Mouse (Mus musculus): ENCODE data around the gene Plekhh3.

Plekhh3 gene

DNA sequence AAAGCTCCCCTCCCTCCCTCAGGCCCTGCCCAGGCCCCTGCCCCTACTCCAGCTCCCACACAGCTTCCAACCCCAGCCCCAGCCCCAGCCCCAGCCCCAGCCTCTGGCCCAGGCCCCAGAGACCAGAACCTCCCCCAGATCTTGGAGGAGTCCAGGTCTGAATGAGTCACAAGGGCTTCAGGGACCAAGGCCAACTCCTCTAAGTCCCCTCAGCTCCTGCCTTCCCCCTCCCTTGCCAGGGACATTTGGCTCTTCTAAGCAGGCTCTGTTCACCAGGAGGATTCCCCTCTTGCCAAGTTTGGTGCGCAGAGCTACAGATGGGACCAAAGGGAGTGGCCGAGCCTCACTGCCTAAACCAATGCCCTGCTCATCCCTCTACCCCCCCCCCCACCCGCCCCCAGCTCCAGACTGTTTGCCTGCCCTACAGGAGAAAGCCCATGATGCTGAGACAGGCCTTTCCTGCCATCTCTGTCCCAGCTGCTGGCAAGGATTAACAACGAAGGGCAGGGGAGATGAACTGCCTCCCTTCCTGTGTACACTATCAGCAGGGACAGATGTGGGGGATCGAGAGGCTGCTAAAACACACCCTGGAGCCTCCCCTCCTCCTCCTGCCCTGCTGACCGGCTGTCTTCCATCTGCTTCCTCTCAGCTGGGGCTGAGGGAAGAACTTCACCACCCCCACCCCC lies 18.5 kb upstream of the Plekhh3 start:
- in situ Hi-C loops (cut with MboI; ENCODE audit: unreplicated experiment in 2 of 2) = loop anchor here (25.0 kb wide), 1 partner anchor 827 kb away; the partner anchor contains the start of gene Hap1 (in 2 of the 2)

DNA sequence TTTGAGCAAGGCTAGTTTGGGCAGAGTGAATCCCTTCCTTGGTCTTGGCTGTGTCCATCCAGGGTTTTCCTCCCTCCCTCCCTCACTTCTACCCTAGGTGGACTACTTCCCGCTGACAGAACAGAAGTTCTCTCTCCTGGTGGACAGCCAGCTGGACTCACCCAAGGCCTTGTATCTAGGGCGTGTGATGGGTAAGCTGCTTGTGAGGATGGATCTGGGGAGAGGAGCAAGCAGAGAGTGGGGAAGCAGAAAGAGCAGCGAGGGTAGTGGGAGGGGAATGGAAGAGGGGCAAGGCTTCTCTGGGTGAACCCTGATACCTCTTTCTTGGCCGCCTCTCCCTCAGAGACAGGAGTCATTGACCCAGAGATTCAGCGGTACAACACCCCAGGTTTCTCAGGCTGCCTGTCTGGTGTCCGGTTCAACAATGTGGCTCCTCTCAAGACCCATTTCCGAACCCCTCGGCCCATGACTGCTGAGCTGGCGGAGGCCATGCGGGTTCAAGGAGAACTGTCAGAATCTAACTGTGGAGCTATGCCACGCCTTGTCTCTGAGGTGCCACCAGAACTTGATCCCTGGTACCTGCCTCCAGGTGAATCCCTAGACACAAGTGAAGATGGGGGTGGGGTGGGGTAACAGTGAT lies 17.1 kb upstream of the Plekhh3 start:
- in situ Hi-C loops (cut with MboI; ENCODE audit: unreplicated experiment in 2 of 2) = loop anchor here (25.0 kb wide), 1 partner anchor 826 kb away; the partner anchor contains the start of gene Hap1 (in 2 of the 2)

DNA sequence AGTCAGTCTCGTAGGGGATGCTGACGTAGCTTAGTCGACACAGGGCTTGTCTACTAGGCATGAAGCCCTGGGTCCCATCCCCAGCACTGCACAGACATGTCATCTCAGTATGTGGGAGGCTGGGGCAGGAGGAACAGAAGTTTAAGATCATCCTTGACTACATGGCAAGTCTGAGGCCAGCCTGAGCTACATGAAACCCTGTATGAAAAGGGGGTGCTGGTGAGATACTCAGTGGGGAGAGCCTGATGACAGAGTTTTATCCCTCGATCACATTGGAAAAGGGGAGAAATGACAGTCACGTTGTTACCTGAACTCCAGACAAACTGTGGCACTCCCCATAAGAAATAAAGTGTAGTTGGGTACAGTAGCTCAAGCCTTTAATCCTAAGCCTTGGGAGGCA lies 16.4 kb upstream of the Plekhh3 start:
- in situ Hi-C loops (cut with MboI; ENCODE audit: unreplicated experiment in 2 of 2) = loop anchor here (25.0 kb wide), 1 partner anchor 825 kb away; the partner anchor contains the start of gene Hap1 (in 2 of the 2)

DNA sequence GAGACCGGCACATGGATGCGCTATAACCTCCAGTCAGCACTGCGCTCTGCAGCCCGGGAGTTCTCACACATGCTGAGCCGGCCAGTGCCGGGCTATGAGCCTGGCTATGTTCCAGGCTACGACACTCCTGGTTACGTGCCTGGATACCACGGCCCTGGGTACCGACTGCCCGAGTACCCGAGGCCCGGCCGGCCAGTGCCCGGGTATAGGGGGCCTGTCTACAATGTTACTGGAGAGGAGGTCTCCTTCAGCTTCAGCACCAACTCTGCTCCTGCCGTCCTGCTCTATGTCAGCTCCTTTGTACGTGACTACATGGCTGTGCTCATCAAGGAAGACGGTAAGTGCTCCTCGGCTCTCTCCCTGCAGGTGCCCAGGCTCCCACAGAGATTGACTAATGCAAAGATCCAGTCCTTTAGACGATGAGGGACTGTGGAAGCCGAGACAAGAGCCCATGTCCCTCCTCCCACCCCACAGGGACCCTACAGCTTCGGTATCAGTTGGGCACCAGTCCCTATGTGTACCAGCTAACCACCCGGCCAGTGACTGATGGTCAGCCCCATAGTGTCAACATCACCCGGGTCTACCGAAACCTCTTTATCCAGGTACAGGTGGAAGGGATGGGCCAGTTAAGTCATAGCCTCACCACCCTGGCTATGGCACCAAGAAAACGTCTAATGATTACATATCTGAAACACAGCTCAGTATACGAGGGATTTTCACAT lies 15.5 kb upstream of the Plekhh3 start:
- in situ Hi-C loops (cut with MboI; ENCODE audit: unreplicated experiment in 2 of 2) = loop anchor here (25.0 kb wide), 1 partner anchor 824 kb away; the partner anchor contains the start of gene Hap1 (in 2 of the 2)

DNA sequence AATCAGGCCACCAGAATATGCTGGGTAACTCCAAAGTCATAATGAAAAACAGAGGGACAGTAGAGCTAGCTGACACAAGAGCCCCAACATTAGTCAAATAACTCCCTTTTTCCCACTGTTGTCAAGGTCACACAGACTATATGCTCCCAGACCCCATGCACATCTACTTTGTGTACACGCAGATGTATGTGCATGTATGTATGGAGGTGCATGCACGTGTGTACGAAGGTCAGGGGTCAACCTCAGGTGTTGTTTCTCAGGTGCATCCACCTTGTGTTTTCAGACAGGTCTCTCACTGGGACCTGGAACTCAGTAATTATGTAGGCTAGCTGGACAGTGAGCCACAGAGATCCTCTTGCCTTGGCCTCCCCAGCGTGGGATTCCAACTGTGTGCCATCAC lies 14.3 kb upstream of the Plekhh3 start:
- in situ Hi-C loops (cut with MboI; ENCODE audit: unreplicated experiment in 2 of 2) = loop anchor here (25.0 kb wide), 1 partner anchor 823 kb away; the partner anchor contains the start of gene Hap1 (in 2 of the 2)

DNA sequence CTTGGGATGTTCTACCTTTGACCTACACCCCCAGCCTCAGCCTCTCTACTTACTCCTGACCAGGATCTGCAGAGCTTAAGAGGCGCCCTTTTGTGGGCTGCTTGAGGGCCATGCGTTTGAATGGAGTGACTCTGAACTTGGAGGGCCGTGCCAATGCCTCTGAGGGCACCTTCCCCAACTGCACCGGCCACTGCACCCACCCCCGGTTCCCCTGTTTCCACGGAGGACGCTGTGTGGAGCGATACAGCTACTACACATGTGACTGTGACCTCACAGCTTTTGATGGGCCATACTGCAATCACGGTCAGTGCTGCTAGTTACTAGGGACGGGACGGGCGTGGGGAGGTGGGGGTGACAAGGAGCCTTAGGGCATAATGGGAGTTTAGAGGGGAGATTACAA lies 13.8 kb upstream of the Plekhh3 start:
- in situ Hi-C loops (cut with MboI; ENCODE audit: unreplicated experiment in 2 of 2) = loop anchor here (5.0 to 25.0 kb wide), 3 partner anchors 103 to 823 kb away; partner anchors contain the start of genes Hap1 (in 2 of the 2) and Coasy (in 1 of the 2)

DNA sequence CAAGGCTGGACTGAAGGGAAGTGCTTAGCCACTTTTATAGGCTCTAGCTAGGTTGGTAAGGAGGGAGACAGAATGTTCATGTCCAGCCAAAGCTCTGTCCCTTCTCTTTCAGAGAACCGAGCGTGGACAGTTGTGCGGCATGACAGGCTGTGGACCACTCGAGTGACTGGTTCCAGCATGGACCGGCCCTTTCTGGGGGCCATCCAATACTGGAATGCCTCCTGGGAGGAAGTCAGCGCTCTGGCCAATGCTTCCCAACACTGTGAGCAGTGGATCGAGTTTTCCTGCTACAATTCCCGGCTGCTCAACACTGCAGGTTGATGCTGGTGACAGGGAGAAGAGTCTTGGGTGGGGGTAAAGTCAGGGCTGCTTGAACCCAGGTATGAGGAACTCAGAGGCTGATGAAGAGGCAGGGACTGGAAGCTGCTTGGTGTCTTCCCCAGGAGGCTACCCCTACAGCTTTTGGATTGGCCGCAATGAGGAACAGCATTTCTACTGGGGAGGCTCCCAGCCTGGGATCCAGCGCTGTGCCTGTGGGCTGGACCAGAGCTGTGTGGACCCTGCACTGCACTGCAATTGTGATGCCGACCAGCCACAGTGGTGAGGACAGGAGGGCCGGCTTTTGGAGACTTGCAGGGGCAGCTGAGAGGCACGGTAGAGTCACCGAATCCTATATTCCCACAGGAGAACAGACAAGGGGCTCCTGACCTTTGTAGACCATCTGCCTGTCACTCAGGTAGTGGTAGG lies 11.8 kb upstream of the Plekhh3 start:
- in situ Hi-C loops (cut with MboI; ENCODE audit: unreplicated experiment in 2 of 2) = loop anchor here (5.0 to 25.0 kb wide), 3 partner anchors 101 to 821 kb away; partner anchors contain the start of genes Hap1 (in 2 of the 2) and Coasy (in 1 of the 2)

DNA sequence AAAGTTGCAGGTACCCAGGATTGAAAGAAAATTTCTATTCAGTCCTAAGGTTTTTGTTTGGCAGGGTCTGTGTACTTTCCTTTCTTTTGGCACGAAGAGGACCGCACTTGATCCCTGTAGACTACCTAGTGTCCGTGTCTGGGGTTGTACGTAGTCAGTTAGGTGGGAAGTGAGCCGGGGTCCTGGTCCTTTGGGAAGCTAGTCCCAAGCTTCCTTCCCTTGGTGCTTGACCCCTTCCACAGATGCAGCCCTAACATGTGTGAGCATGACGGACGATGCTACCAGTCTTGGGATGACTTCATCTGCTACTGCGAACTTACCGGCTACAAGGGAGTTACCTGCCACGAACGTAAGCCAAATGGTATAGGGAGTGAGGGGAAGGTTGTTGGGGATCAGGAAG lies 10.8 kb upstream of the Plekhh3 start:
- in situ Hi-C loops (cut with MboI; ENCODE audit: unreplicated experiment in 2 of 2) = loop anchor here (5.0 to 25.0 kb wide), 3 partner anchors 100 to 820 kb away; partner anchors contain the start of genes Hap1 (in 2 of the 2) and Coasy (in 1 of the 2)

DNA sequence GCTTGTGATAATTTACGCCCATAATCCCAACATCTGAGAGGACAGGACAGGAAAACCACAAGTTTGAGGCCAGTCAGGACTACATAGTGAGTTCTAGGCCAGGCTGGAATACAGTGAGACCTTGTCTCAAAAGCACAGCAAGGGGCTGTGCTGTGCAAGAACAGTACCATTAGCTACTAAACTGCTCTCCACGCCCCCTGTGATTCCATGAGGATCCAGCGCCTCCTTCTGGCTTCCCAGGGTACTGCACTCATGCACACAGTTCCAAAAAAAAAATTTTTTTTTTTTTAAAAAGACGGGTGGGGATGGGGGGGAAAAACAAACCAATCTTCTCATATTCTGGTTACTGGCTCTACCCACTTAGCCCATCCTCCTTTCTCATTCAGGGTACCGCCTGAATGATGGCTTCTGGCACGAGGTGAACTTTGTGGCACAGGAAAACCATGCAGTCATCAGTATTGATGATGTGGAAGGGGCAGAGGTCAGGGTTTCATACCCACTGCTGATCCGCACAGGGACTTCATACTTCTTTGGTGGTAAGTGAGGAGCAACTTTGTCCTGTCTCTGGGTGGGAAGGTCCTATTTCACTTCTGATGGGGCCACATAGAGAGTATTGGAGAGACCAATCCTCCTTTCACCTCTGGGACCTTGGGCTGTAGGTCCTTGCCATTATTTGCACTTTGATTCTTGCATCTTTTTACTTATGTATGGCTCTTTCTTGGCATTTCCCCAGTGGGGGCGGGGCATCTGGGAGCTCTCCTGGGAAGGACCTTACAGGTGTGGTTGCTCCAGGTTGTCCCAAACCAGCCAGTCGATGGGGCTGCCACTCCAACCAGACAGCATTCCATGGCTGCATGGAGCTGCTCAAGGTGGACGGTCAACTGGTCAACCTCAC lies 9.9 kb upstream of the Plekhh3 start:
- in situ Hi-C loops (cut with MboI; ENCODE audit: unreplicated experiment in 2 of 2) = loop anchor here (5.0 to 25.0 kb wide), 3 partner anchors 99 to 819 kb away; partner anchors contain the start of genes Hap1 (in 2 of the 2) and Coasy (in 1 of the 2)

DNA sequence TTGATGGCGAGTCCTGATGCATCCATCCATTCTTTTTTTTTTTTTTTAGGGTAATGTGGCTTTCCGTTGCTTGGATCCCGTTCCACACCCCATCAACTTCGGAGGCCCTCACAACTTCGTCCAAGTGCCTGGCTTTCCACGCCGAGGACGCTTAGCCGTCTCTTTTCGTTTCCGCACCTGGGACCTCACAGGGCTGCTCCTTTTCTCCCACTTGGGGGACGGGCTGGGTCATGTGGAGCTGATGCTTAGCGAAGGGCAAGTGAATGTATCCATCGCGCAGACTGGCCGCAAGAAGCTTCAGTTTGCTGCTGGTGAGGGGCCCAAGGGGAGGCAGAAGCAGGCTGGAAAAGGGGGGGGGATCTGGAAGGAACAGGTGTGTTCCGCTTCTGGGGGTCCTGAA lies 9.1 kb upstream of the Plekhh3 start:
- in situ Hi-C loops (cut with MboI; ENCODE audit: unreplicated experiment in 2 of 2) = loop anchor here (5.0 to 25.0 kb wide), 3 partner anchors 98 to 818 kb away; partner anchors contain the start of genes Hap1 (in 2 of the 2) and Coasy (in 1 of the 2)

DNA sequence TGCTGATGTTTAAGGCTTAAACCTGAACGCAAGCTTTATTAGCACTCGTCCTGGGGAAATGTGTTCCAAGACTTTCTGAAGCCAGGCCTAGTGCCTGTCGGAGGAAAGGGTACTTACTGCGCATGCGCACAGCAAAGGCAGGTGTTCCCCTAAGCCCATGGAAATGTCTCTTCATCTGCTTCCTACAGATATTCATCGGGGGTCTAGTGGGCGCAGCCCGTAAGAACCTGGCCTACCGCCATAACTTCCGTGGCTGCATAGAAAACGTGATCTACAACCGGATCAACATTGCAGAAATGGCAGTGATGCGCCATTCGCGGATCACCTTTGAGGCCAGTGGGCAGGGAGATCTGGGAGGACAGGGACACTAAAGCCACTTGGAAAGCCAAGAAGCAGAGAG lies 8.2 kb upstream of the Plekhh3 start:
- in situ Hi-C loops (cut with MboI; ENCODE audit: unreplicated experiment in 2 of 2) = loop anchor here (25.0 kb wide), 1 partner anchor 817 kb away; the partner anchor contains the start of gene Hap1 (in 2 of the 2)

DNA sequence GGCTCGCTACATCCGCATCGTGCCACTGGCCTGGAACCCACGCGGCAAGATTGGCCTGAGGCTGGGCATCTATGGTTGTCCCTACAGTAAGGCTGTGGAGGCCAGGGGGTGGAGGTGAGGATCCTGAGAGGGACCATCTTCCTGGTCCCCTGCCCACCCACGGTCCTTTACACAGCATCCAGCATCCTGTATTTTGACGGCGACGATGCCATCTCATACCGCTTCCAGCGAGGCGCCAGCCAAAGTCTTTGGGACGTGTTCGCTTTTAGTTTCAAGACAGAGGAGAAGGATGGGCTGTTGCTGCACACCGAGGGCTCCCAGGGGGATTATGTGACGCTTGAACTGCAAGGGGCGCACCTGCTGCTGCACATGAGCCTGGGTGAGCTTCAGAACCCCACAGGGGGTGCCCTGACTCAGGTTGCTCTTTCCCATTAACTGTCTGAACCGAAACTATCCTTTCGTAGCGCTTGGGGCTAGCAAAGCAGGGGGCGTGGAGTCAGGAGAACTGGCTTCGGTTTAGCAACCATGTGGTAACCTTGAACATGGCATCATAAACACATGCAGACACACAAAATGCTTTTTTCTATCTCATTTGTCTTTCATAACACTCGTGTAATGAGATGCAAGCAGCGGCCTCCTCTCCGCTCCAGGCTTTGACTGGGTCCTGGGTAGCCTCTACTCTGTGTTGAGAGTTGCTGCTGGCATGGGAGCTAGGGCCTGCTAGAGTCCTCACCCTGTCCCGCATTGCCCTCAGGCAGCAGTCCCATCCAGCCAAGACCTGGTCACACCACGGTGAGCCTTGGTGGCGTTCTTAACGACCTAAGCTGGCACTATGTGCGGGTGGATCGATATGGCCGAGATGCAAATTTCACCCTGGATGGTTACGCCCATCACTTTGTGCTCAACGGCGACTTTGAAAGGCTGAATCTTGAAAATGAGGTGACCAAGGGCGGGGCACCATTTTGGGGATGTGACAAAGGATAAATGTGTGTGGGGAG lies 7.2 kb upstream of the Plekhh3 start:
- in situ Hi-C loops (cut with MboI; ENCODE audit: unreplicated experiment in 2 of 2) = loop anchor here (25.0 kb wide), 1 partner anchor 816 kb away; the partner anchor contains the start of gene Hap1 (in 2 of the 2)

DNA sequence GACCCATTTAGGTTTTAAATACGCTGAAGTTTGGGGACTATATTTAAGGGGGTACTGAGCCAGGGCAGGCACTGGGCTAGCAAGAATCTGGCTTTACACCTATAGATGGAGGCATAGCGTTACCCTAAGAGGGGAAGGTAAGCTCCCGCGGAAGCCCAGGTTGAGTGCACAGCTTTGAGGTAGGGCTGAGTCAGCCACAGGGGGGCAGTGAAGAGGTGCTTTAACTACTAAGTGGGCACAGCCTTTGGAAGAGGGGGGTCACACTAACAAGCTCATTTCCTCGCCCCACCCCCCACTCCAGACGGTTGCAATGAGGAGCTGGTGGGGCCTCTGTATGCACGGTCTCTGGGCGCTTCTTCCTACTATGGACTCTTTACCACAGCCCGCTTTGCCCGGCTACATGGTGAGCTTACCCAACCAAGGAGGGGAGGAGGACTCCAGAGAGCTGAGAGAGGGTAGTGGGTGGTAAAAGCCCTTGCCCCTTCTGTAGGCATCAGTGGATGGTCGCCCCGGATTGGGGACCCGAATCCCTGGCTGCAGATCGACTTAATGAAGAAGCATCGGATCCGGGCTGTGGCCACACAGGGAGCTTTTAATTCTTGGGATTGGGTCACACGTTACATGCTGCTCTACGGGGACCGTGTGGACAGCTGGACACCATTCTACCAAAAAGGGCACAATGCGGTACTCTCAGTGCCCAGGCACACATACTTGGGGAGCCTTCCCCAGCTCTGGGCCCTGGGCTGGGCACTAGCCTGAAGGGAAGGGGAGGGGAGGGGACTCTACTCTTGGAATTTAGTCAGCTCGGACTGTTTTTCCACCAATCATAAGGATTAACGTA lies 6.0 kb upstream of the Plekhh3 start:
- in situ Hi-C loops (cut with MboI; ENCODE audit: unreplicated experiment in 2 of 2) = loop anchor here (25.0 kb wide), 1 partner anchor 815 kb away; the partner anchor contains the start of gene Hap1 (in 2 of the 2)

DNA sequence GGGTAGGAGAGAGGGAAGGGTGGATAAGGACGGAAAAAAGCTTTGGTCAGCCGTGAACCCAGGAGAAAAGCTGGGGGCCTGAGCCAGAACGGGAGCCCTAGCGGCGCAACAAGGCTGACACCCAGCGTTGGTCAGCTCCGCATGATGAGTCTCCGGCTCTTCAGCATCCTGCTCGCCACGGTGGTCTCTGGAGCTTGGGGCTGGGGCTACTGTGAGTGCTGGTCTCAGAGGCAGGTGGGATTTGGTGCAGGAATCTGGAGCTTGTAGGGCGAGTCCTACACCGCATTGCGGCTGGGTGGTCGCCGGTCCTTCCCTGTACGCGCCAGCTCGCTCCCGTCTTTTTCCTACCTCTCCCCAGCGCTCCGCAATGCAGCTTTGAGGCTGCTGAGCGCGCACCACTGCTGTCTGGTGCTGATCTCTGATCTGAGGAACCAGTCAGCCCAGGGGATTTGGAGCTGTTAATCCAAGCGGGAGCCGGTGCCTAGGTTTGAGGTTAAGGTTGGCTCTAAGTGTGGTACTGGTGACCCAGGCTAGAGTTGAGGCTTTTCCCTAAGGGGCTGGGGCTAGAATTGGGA lies 5.1 kb upstream of the Plekhh3 start:
- in situ Hi-C loops (cut with MboI; ENCODE audit: unreplicated experiment in 2 of 2) = loop anchor here (25.0 kb wide), 1 partner anchor 814 kb away; the partner anchor contains the start of gene Hap1 (in 2 of the 2)

DNA sequence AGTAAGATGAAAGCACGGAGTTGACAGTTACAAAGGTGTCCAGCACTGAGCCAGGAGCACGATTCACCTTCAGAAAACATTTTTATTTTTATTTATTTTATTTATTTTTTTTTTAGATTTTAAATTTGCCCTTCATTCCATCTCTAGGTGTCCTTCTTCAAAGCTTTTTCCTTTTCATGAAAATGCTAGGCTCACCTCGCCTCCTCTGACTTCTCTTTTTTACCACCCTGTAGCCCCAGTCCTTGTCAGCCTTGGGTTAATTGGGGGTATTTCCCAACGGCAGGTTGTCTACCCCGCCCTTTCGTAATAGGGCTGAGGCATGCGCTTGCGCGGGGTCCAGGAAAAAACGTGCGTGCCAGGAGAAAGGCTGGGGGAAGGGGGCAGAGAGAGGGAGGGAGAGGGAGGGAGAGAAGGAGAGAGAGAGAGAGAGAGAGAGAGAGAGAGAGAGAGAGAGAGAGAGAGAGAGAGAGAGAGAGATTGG lies 4.5 kb upstream of the Plekhh3 start:
- in situ Hi-C loops (cut with MboI; ENCODE audit: unreplicated experiment in 2 of 2) = loop anchor here (25.0 kb wide), 1 partner anchor 813 kb away; the partner anchor contains the start of gene Hap1 (in 2 of the 2)

All from v-Abl transformed pro-B cells (cell line).